Mouse (Mus musculus) left cerebral cortex, postnatal 25 days (tissue): ENCODE data around the gene Idnk. TPM values are rescaled to one million over a fixed set of nuclear protein-coding genes. Genes with fewer than 3 reads are reported as not detected.

ENCODE experiments used
- total RNA-seq, 2 experiments: library from RNA; stranded (reverse); gene quantifications; 2 replicates each; pipeline ENCODE4 v1.2.3; 2021

The Idnk gene
- total RNA-seq, 2 experiments from 2014 or later = 28.3 to 30.0 TPM

Other genes starting within 250 kb of the Idnk start
- gene Spock1, start 249.3 kb upstream of the Idnk start, total RNA-seq = 100 to 1,000 TPM; 269 to 271 TPM
- gene Klhl3, start 44.1 kb upstream of the Idnk start, total RNA-seq = 10 to 100 TPM; 33.3 to 37.3 TPM
- gene Hnrnpa0, start 29.1 kb upstream of the Idnk start, total RNA-seq = 100 to 1,000 TPM; 112 to 119 TPM
- gene Ubqln1, start 58.0 kb downstream of the Idnk start, total RNA-seq = 100 to 1,000 TPM; 141 TPM
- gene Gkap1, start 118.0 kb downstream of the Idnk start, total RNA-seq = 10 to 100 TPM; 16.8 to 18.3 TPM
- 1 to 10 TPM; 2.9 to 4.3 TPM for gene Kif27, start 201.5 kb downstream of the Idnk start, total RNA-seq
- 1 to 10 TPM; 5.7 to 6.7 TPM for gene 2210016F16Rik, start 227.6 kb downstream of the Idnk start, total RNA-seq
- gene Rmi1, start 244.6 kb downstream of the Idnk start, total RNA-seq = 10 to 100 TPM; 13.7 to 15.2 TPM
- 100 to 1,000 TPM; 573 to 639 TPM for gene Hnrnpk, start 245.7 kb downstream of the Idnk start, total RNA-seq